Mouse (Mus musculus) stomach, postnatal 0 days (tissue): ENCODE measurements around the gene Fgfr2. TPM values are rescaled to one million over a fixed set of nuclear protein-coding genes. Genes with fewer than 3 reads are reported as not detected.
"Not testable (repeated sequence)": the region's sequence is repeated elsewhere in the genome, so short reads cannot be mapped to it uniquely, and the experiment has no call there.

Experiments used
- ATAC-seq: fragments of 200-750 bp; cut with Nextera tagmentation; 2 replicates; pipeline ENCODE4 v1.8.0; 2017; ENCODE audit not compliant: low FRiP score, low TSS enrichment
- DNase-seq: peaks from one replicate; pipeline ENCODE4 v3.0.0-alpha.2; 2016; ENCODE audit warnings: low spot score
- H3K27ac ChIP-seq: fragments of 300-500 bp; sonication (generic); replicated peaks from 2 replicates; pipeline ENCODE4 v1.5.1; 2014; ENCODE audit warnings: mild to moderate bottlenecking, control low read depth
- H3K27me3 ChIP-seq: fragments of 300-500 bp; sonication (generic); 2 replicates; pipeline ENCODE4 v1.6.1; 2014; ENCODE audit warnings: low read length; ENCODE audit not compliant: control insufficient read depth, insufficient read depth
- H3K36me3 ChIP-seq: fragments of 300-500 bp; sonication (generic); 2 replicates; pipeline ENCODE4 v1.6.1; 2014; ENCODE audit warnings: low read length, mixed read lengths; ENCODE audit not compliant: control insufficient read depth, insufficient read depth
- H3K4me1 ChIP-seq: fragments of 300-500 bp; sonication (generic); replicated peaks from 2 replicates; pipeline ENCODE4 v1.6.1; 2014; ENCODE audit warnings: antibody characterized with exemption; ENCODE audit not compliant: control insufficient read depth, insufficient read depth
- H3K4me2 ChIP-seq: fragments of 300-500 bp; sonication (generic); replicated peaks from 2 replicates; pipeline ENCODE4 v1.6.1; 2014; ENCODE audit warnings: low read depth, mild to moderate bottlenecking, control low read depth, moderate library complexity
- H3K4me3 ChIP-seq: fragments of 300-500 bp; sonication (generic); 2 replicates; pipeline ENCODE4 v1.5.1; 2014; ENCODE audit warnings: low read depth, low read length, control low read depth
- H3K9ac ChIP-seq: fragments of 300-500 bp; sonication (generic); 2 replicates; pipeline ENCODE4 v1.6.1; 2014; ENCODE audit warnings: mild to moderate bottlenecking, low read length, control low read depth, mixed read lengths
- H3K9me3 ChIP-seq: fragments of 300-500 bp; sonication (generic); 2 replicates; pipeline ENCODE4 v1.6.1; 2016; ENCODE audit warnings: low read length; ENCODE audit not compliant: control insufficient read depth
- CTCF ChIP-seq: IDR thresholded peaks from 2 replicates; pipeline ENCODE4 v1.5.1; 2016; ENCODE audit warnings: antibody characterized with exemption, low read depth, mild to moderate bottlenecking, moderate library complexity
- EP300 ChIP-seq: optimal IDR thresholded peaks from 2 replicates; pipeline ENCODE3; 2016; ENCODE audit warnings: antibody characterized with exemption
- WGBS: fragments of 180-500 bp; shearing (Covaris S2); extraction: QIAGEN DNeasy Blood & Tissue Kit; methylation state at CpG from one replicate; pipeline ENCODE4 v1.1.7; 2014; 5-methylcytosine and 5-hydroxymethylcytosine counted together
- polyA plus RNA-seq: library from polyadenylated mRNA; unstranded; fragments of >200 nt; fragmentation: Nextera tagmentation; extraction: Ambion mirVana; gene quantifications from 2 replicates; pipeline ENCODE4 v1.2.1, GENCODE M21; 2015

The Fgfr2 gene
- polyA plus RNA-seq, 1 experiment from 2014 or later, result 60.8 TPM

DNA sequence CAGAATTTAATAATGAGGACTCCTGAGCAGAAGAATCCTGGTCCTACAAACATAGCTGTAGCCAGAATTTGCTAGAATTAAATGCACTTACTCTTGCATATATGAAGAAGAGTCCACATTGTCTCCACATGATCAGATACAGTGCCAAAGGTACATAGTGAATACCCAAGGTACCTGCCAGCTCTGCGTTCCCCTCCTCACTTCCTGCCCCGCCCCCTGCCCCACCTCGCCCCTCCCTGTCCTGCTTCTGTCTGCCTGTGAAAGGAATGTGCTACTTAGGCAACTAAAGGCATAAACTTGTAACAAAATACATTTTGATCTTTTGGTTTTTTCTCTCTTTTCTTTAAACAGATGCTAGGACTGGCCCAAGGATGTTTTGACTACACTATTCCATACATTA, 1686.1 kb downstream of the Fgfr2 start:
- no peak overlapping the region for H3K4me3 ChIP-seq
- DNase-seq (peak; percentile 19), ATAC-seq (no peak)
- no peak overlapping the region for H3K27ac ChIP-seq
- TF ChIP-seq CTCF (no peak), EP300 (no peak)
- no peaks in the 10 kb centered on the region for H3K4me1 ChIP-seq
- 55% methylated on average over 3 of the region's 3 CpGs for WGBS
- H3K9ac ChIP-seq, result no peak overlapping the region
- peaks cover 3% of the 10 kb centered on the region; the same call in 1 of the 2 replicates for H3K36me3 ChIP-seq
- H3K9me3 ChIP-seq, result no peaks in the 10 kb centered on the region
- no peaks in the 10 kb centered on the region for H3K27me3 ChIP-seq
- H3K4me2 ChIP-seq, result no peak overlapping the region

GRCm38 (mm10) chr7:131434276-131434675, 1688.9 kb downstream of the Fgfr2 start:
- H3K27me3 ChIP-seq, result no peaks in the 10 kb centered on the region
- peak; percentile 46 for TF ChIP-seq CTCF
- TF ChIP-seq EP300, result no peak
- H3K4me3 ChIP-seq, result no peak overlapping the region
- H3K9ac ChIP-seq, result no peak overlapping the region
- DNase-seq (no peak), ATAC-seq (no peak)
- no peak overlapping the region for H3K27ac ChIP-seq
- H3K4me2 ChIP-seq, result no peak overlapping the region
- H3K4me1 ChIP-seq, result no peaks in the 10 kb centered on the region
- H3K9me3 ChIP-seq, result no peaks in the 10 kb centered on the region
- WGBS, result 85% methylated on average over 1 of the region's 1 CpGs
- H3K36me3 ChIP-seq, result peaks cover 3% of the 10 kb centered on the region

DNA sequence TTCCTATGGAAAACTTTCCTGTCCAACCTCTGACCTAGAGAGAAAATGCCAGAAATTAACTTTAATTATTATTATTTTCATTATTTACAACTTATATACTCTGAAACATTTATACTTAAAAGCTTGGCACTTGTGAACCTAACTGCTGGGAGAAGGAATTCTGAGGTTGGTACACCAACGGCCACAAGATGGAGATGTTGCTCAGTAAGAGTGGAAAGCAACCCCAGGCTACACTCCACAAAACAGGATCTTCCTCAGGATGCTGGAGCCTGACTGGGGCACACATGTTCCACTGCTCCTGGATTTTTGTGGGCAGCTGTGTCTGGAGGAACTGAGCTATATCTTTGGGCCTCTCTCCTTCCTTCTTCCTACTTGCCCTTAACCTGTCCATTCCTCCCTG, 1690.9 kb downstream of the Fgfr2 start:
- ATAC-seq (no peak), DNase-seq (peak; percentile 50)
- Histone ChIP-seq H3K27ac (no peak overlapping the region), H3K9ac (no peak overlapping the region), H3K9me3 (no peaks in the 10 kb centered on the region), H3K27me3 (no peaks in the 10 kb centered on the region), H3K36me3 (no peaks in the 10 kb centered on the region; the same call in none of the 2 replicates), H3K4me2 (no peak overlapping the region), H3K4me1 (no peaks in the 10 kb centered on the region), H3K4me3 (no peak overlapping the region)
- 14% methylated on average over 1 of the region's 1 CpGs for WGBS
- TF ChIP-seq EP300, result no peak
- peak; percentile 76 for TF ChIP-seq CTCF

DNA sequence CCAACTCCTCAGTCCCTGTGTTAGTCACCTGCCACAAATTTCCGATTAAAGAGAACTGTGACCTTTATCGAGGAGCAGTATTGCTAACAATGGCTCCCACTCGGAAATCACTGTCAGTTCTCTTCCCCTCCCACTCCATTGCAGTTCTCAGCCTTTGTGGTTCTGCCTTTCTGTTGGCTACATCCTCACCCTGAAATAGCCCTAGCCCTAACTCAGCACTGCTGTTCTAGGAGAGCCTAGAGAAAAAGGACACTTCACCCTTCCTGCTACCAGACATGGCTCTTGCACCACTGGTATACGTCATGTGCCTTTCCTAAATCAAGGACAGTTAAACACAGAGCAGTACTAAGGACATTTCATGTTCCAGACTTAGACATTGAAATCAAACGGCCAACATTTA, 1695.8 kb downstream of the Fgfr2 start:
- DNase-seq (no peak), ATAC-seq (no peak)
- Histone ChIP-seq H3K4me1 (no peaks in the 10 kb centered on the region), H3K27ac (no peak overlapping the region), H3K9me3 (no peaks in the 10 kb centered on the region), H3K9ac (no peak overlapping the region), H3K27me3 (no peaks in the 10 kb centered on the region), H3K36me3 (no peaks in the 10 kb centered on the region; the same call in none of the 2 replicates), H3K4me3 (no peak overlapping the region), H3K4me2 (no peak overlapping the region)
- no peak for TF ChIP-seq CTCF
- no peak for TF ChIP-seq EP300
- WGBS, result 90% methylated on average over 5 of the region's 5 CpGs

DNA sequence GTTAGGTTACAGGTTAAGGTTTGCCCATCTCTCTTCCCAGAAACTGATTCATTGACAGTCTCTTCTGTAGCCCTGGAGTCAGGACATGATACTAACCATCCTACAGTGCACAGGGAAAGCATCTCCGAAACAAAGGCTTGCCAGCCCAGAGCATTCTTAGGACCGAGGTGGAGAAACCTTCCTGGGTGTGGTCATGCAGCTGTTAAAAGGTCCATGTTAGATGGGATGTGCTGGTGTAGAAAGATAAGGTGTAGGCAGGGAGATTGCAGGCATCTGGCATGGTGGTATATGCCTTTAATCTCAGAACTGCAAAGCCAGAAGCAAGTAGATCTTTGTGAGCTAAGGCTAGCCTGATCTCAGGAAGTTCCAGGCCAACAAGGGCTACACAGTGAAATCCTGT, 1698.2 kb downstream of the Fgfr2 start:
- DNase-seq (no peak), ATAC-seq (no peak)
- no peaks in the 10 kb centered on the region for H3K9me3 ChIP-seq
- H3K36me3 ChIP-seq, result no peaks in the 10 kb centered on the region; the same call in 1 of the 2 replicates
- H3K27me3 ChIP-seq, result no peaks in the 10 kb centered on the region
- H3K4me1 ChIP-seq, result no peaks in the 10 kb centered on the region
- H3K9ac ChIP-seq, result no peak overlapping the region
- no peak overlapping the region for H3K4me3 ChIP-seq
- no peak overlapping the region for H3K4me2 ChIP-seq
- H3K27ac ChIP-seq, result no peak overlapping the region
- TF ChIP-seq EP300, result no peak
- TF ChIP-seq CTCF, result no peak
- 80% methylated on average over 2 of the region's 2 CpGs for WGBS

GRCm38 (mm10) chr7:131417605-131418004, 1705.5 kb downstream of the Fgfr2 start:
- Histone ChIP-seq H3K27ac (no peak overlapping the region), H3K9ac (no peak overlapping the region), H3K27me3 (no peaks in the 10 kb centered on the region), H3K4me2 (no peak overlapping the region), H3K4me3 (no peak overlapping the region), H3K36me3 (no peaks in the 10 kb centered on the region), H3K9me3 (no peaks in the 10 kb centered on the region), H3K4me1 (no peaks in the 10 kb centered on the region)
- TF ChIP-seq EP300, result no peak
- no peak for TF ChIP-seq CTCF
- no peak for ATAC-seq
- no peak for DNase-seq

DNA sequence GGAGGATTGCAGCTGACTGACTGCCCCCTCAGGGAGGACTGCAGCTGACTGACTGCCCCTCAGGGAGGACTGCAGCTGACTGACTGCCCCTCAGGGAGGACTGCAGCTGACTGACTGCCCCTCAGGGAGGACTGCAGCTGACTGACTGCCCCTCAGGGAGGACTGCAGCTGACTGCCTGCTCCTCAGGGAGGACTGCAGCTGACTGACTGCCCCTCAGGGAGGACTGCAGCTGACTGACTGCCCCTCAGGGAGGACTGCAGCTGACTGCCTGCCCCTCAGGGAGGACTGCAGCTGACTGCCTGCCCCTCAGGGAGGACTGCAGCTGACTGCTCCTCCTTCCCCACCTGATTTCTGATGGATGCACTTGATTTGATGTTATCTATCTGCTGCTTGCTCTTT, 1706.4 kb downstream of the Fgfr2 start:
- H3K9me3 ChIP-seq, H3K36me3 ChIP-seq, ATAC-seq, H3K27ac ChIP-seq, H3K9ac ChIP-seq, H3K4me1 ChIP-seq, H3K27me3 ChIP-seq, H3K4me2 ChIP-seq, H3K4me3 ChIP-seq, DNase-seq: not testable (repeated sequence)
